Mouse (Mus musculus) erythroblast, embryonic 14.5 days (primary cell): ENCODE data around the gene Fam110c. TPM values are rescaled to one million over a fixed set of nuclear protein-coding genes. Genes with fewer than 3 reads are reported as not detected.

ENCODE experiments used
- H3K27me3 ChIP-seq: 2 replicates; pipeline ENCODE4 v1.6.1; 2012; ENCODE audit warnings: inconsistent platforms; ENCODE audit not compliant: control insufficient read depth
- H3K36me3 ChIP-seq: 2 replicates; pipeline ENCODE4 v1.6.1; 2012; ENCODE audit warnings: mild to moderate bottlenecking, inconsistent platforms; ENCODE audit not compliant: control insufficient read depth
- H3K4me1 ChIP-seq: 2 replicates; pipeline ENCODE4 v1.6.1; 2012; ENCODE audit warnings: inconsistent platforms; ENCODE audit not compliant: control insufficient read depth
- H3K4me3 ChIP-seq: replicated peaks from 2 replicates; pipeline ENCODE3; 2012; ENCODE audit warnings: moderate library complexity, mild to moderate bottlenecking, inconsistent platforms
- H3K9me3 ChIP-seq: 2 replicates; pipeline ENCODE4 v1.6.1; 2012; ENCODE audit warnings: low read length, inconsistent platforms, mixed read lengths; ENCODE audit not compliant: control insufficient read depth
- GATA1 ChIP-seq: IDR thresholded peaks from 2 replicates; pipeline ENCODE4 v1.6.1; 2012; ENCODE audit warnings: low read length, inconsistent platforms, mixed read lengths
- TAL1 ChIP-seq: IDR thresholded peaks from 3 replicates; pipeline ENCODE4 v1.6.1; 2012; ENCODE audit warnings: low read length, inconsistent platforms, mixed read lengths
- polyA plus RNA-seq: library from polyadenylated mRNA; stranded (reverse); fragments of >175 nt; gene quantifications from 2 replicates; pipeline ENCODE4 v1.2.3, GENCODE M21; 2012

The Fam110c gene
- polyA plus RNA-seq, 1 experiment = not detected

GRCm38 (mm10) chr12:31077020-31077419 lies 3.4 kb downstream of the Fam110c start:
- Histone ChIP-seq H3K4me1 (peaks cover 58% of the 10 kb centered on the region), H3K27me3 (peaks cover 33% of the 10 kb centered on the region), H3K36me3 (no peaks in the 10 kb centered on the region), H3K4me3 (no peak overlapping the region), H3K9me3 (no peaks in the 10 kb centered on the region)
- TF ChIP-seq GATA1 (no peak), TAL1 (no peak)

GRCm38 (mm10) chr12:31078030-31078429 lies 4.4 kb downstream of the Fam110c start:
- peaks cover 23% of the 10 kb centered on the region for H3K27me3 ChIP-seq
- no peaks in the 10 kb centered on the region for H3K36me3 ChIP-seq
- peaks cover 68% of the 10 kb centered on the region for H3K4me1 ChIP-seq
- no peak overlapping the region for H3K4me3 ChIP-seq
- TF ChIP-seq GATA1 (no peak), TAL1 (no peak)
- no peaks in the 10 kb centered on the region for H3K9me3 ChIP-seq

GRCm38 (mm10) chr12:31080352-31080751 lies 6.7 kb downstream of the Fam110c start:
- no peak overlapping the region for H3K4me3 ChIP-seq
- H3K27me3 ChIP-seq = peaks cover 2% of the 10 kb centered on the region
- H3K36me3 ChIP-seq = no peaks in the 10 kb centered on the region
- H3K9me3 ChIP-seq = no peaks in the 10 kb centered on the region
- TF ChIP-seq GATA1 = no peak
- TF ChIP-seq TAL1 = no peak
- peaks cover 63% of the 10 kb centered on the region for H3K4me1 ChIP-seq

DNA sequence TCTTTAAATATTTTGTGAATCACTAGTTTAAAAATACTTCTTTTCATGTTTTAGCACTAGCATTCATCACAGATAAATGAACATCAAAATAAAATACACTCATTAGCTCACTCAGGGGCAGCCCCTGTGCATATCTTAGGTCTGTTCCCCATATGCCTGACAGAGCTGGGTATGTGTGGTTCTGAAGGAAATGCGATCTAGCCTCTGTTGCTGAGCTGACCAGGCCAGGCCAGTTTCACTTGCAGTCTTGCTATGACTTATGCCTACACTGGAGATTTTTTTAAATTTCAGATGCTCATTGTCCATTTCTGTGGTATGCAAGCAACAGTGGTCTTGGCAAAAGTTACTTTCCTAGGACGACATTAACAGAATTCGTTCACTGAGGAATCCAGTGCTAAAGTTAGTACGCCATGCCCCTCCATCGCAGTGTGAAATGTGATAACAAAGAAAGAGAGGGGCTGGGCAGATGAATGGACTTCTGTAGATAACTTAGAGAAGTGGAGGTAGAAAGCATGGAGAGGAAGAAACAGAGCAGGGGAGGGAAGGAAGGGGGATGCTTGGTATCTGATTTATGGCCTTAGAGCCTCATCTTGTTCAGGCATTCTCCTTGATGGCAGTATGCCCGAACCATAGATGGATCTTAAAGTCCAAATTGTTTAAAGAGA lies 7.4 kb downstream of the Fam110c start:
- Histone ChIP-seq H3K4me3 (no peak overlapping the region), H3K4me1 (peaks cover 61% of the 10 kb centered on the region), H3K9me3 (no peaks in the 10 kb centered on the region), H3K36me3 (no peaks in the 10 kb centered on the region), H3K27me3 (no peaks in the 10 kb centered on the region)
- TF ChIP-seq TAL1 (no peak), GATA1 (no peak)

DNA sequence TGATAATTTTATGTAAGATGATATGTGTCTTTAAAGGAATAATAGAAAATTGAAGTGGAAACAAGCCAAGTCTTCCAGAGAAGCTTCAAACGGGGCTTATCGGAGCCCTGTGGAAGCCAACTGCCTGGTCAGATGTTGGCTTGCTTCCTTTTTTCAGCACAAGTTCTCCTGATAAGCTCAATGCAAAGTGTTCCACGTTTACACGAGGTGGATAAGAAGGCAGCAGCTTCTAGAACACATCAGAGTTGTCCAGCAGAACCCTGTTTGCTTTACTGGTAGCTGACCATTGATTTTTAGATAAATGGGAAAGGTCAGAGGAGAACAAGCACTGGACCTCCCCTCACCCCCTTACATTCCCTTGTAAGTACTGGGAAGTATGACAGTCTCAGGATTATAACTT lies 9.3 kb downstream of the Fam110c start:
- Histone ChIP-seq H3K9me3 (no peaks in the 10 kb centered on the region), H3K4me3 (no peak overlapping the region), H3K4me1 (peaks cover 65% of the 10 kb centered on the region), H3K27me3 (no peaks in the 10 kb centered on the region), H3K36me3 (no peaks in the 10 kb centered on the region)
- TF ChIP-seq GATA1 = no peak
- no peak for TF ChIP-seq TAL1

DNA sequence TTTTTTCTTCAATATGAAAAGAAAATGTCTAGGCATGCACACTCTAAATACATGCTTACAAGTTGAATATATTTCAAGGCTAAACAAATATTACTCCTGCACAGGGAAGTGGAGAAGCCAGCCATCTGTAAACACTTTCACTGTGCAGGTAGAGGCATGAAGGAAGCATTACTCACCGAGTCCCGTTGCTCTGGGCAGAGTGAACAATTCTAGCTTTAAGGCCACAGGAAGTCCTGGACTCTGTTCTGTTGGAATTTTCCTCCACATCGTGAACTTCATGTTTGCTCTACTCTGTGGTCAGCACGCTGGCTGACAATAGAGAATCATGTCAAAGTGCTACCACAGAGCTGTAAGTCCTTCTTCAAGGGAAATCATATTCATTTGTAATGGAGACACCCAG lies 9.7 kb downstream of the Fam110c start:
- Histone ChIP-seq H3K9me3 (no peaks in the 10 kb centered on the region), H3K4me3 (no peak overlapping the region), H3K4me1 (peaks cover 61% of the 10 kb centered on the region), H3K27me3 (no peaks in the 10 kb centered on the region), H3K36me3 (no peaks in the 10 kb centered on the region)
- no peak for TF ChIP-seq GATA1
- no peak for TF ChIP-seq TAL1

DNA sequence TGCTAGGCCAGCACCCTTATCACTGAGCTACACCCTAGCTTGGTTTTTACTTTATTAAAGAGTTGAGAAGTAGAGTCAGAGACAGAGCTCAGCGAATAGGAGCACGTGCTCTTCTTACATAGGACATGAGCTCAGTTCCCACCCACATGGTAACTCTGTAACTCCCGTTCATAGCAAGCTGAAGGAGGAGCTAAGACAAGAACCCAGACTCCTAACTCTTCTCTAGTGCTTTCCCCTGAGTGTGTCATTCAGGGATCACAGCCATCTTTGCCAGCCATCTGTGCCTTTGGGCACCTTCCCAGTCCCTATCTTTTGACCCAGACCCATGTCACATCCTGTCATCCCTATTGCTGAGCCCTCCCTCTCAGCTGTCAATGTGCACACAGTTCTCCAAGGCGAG lies 13.4 kb downstream of the Fam110c start:
- no peak for TF ChIP-seq TAL1
- no peak for TF ChIP-seq GATA1
- Histone ChIP-seq H3K27me3 (no peaks in the 10 kb centered on the region), H3K36me3 (no peaks in the 10 kb centered on the region), H3K9me3 (no peaks in the 10 kb centered on the region), H3K4me3 (no peak overlapping the region), H3K4me1 (peaks cover 33% of the 10 kb centered on the region)

DNA sequence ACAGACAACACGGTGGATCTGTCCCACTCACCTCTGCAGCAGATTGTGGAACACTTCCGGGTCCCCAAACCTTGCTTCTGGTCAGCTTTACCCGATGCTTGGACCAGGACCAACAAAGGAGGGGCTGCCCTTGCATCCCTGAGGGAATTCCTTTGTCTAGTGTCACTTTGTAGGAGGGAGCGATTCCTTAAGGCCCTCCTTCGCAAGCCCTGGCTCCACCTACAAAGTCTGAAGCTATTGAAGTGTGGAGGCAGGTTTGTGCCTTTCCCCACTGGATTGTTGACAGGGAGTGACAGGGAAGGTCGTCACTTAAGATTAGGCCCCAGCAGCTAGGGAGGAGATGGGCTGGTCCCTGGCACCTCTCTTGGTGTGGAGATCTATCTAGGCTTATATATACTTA lies 16.7 kb downstream of the Fam110c start:
- H3K27me3 ChIP-seq = no peaks in the 10 kb centered on the region
- H3K9me3 ChIP-seq = no peaks in the 10 kb centered on the region
- no peak overlapping the region for H3K4me3 ChIP-seq
- H3K36me3 ChIP-seq = no peaks in the 10 kb centered on the region
- H3K4me1 ChIP-seq = peaks cover 11% of the 10 kb centered on the region
- TF ChIP-seq TAL1 (no peak), GATA1 (no peak)

GRCm38 (mm10) chr12:31090882-31091640 lies 17.4 kb downstream of the Fam110c start:
- H3K4me3 ChIP-seq = no peak overlapping the region
- no peaks in the 10 kb centered on the region for H3K27me3 ChIP-seq
- H3K4me1 ChIP-seq = peaks cover 11% of the 10 kb centered on the region
- no peak for TF ChIP-seq GATA1
- TF ChIP-seq TAL1 = no peak
- H3K36me3 ChIP-seq = no peaks in the 10 kb centered on the region
- no peaks in the 10 kb centered on the region for H3K9me3 ChIP-seq
